Comparison of ENCODE assay signal across 8 mouse cellular contexts in the genomic region with DNA sequence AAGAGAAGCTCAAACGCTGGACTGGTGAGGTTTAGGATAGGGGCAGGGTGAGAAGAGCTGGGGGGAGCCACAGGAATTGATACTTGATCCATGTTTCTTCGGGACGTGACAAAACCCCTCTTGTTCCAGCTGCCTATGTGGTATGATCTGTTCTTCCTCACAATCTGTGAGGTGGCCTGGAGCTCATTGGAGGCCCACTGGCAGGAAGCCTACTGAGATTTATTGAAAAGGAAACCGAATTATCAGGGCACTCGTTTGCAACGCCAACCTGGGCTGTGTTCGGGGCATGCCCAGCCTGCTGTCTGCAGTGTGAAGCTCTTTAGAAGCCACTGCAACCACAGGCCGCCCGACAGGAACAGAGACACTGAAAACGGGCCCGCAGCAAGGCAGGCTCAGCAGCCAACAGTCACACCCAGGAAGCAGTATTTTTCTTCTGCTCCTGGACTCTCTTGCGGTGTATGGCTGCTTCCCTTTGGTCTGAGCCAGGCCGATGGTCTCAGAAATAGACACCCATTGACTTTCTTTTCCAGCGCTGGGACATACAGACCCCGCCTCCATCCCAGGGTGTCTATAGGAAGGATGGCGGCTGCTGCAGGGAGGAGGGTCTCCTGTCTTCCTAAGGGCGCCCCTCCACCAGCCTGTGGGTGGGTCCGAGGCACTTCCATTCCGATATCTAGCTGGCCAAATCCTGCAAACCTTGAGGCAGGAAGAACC. TPM values are rescaled to one million over a fixed set of nuclear protein-coding genes. Genes with fewer than 3 reads are reported as not detected.
DNase-seq lines count a peak whose midpoint lies in the region; ATAC-seq and TF ChIP-seq lines count a peak whose summit lies in the region.

No protein-coding gene starts in this region.

- TF ChIP-seq POLR2A in lung, adult 2 months (IDR thresholded peaks at IDR 0.05; ENCODE audit: borderline replicate concordance, extremely low read depth, low read depth, low read length) = peak; percentile 28; the same call in 1 of the 2 replicates

- peaks cover 12% of the 10 kb centered on the region for H3K36me3 ChIP-seq in limb, embryonic 15.5 days
- no peaks in the 10 kb centered on the region for H3K36me3 ChIP-seq in midbrain, postnatal 0 days (ENCODE audit: insufficient read depth, low read length)

- peak overlapping the region; percentile 83 for H3K4me3 ChIP-seq in lung, adult 2 months (replicated peaks; ENCODE audit: extremely low read depth, low read depth, low read length)
- H3K4me3 ChIP-seq in limb, embryonic 15.5 days = peak overlapping the region; percentile 70
- peak overlapping the region; percentile 60 for H3K4me3 ChIP-seq in midbrain, postnatal 0 days (ENCODE audit: low read depth, low read length)

- peaks cover 6% of the 10 kb centered on the region for H3K4me1 ChIP-seq in lung, adult 2 months (ENCODE audit: control insufficient read depth, insufficient read depth, low read length)
- H3K4me1 ChIP-seq in limb, embryonic 15.5 days = peaks cover 26% of the 10 kb centered on the region
- peaks cover 5% of the 10 kb centered on the region for H3K4me1 ChIP-seq in midbrain, postnatal 0 days (ENCODE audit: insufficient read depth, low read length)

- no peak for TF ChIP-seq CTCF in lung, adult 2 months (IDR thresholded peaks at IDR 0.05; ENCODE audit: insufficient read depth, low read length)
- TF ChIP-seq CTCF in midbrain, postnatal 0 days (IDR thresholded peaks at IDR 0.05) = no peak

- no peaks in the 10 kb centered on the region for H3K9me3 ChIP-seq in limb, embryonic 15.5 days
- H3K9me3 ChIP-seq in midbrain, postnatal 0 days (ENCODE audit: low read length) = no peaks in the 10 kb centered on the region

- peak overlapping the region; percentile 72 for H3K9ac ChIP-seq in limb, embryonic 15.5 days
- peak overlapping the region; percentile 93 for H3K9ac ChIP-seq in midbrain, postnatal 0 days (replicated peaks; ENCODE audit: low read length, poor library complexity, severe bottlenecking)

- DNase-seq in lung, adult 2 months = no peak
- no peak for DNase-seq in lung, postnatal 25 days (ENCODE audit: low spot score)
- peak; percentile 60 for DNase-seq in adipocyte (ENCODE audit: low spot score)
- DNase-seq in midbrain, postnatal 0 days (ENCODE audit: low spot score) = no peak
- peak; percentile 65 to 74 for DNase-seq in thymus, postnatal 36 days
- no peak for DNase-seq in left cerebral cortex, adult 11 months (ENCODE audit: low spot score)

- no peaks in the 10 kb centered on the region for H3K27me3 ChIP-seq in limb, embryonic 15.5 days
- H3K27me3 ChIP-seq in midbrain, postnatal 0 days (ENCODE audit: insufficient read depth, low read length) = no peaks in the 10 kb centered on the region

- 3% methylated on average over 19 of the region's 19 CpGs for WGBS in lung, adult 2 months
- 3% methylated on average over 19 of the region's 19 CpGs for WGBS in limb, embryonic 15.5 days
- WGBS in midbrain, postnatal 0 days = 10% methylated on average over 19 of the region's 19 CpGs

- peak overlapping the region; percentile 90 for H3K4me2 ChIP-seq in limb, embryonic 15.5 days
- peak overlapping the region; percentile 95 for H3K4me2 ChIP-seq in midbrain, postnatal 0 days (ENCODE audit: low read depth, low read length, poor library complexity, severe bottlenecking)

- H3K27ac ChIP-seq in limb, embryonic 15.5 days = peak overlapping the region; percentile 96
- peak overlapping the region; percentile 99 for H3K27ac ChIP-seq in midbrain, postnatal 0 days (ENCODE audit: low read depth, low read length)

- ATAC-seq in granulocyte monocyte progenitor cell, adult 5-6 weeks (replicated peaks; ENCODE audit: poor library complexity, severe bottlenecking) = peak; percentile 49
- ATAC-seq in limb, embryonic 15.5 days (ENCODE audit: insufficient number of reproducible peaks, low FRiP score, low TSS enrichment, low read depth) = peak; percentile 82
- ATAC-seq in midbrain, postnatal 0 days (ENCODE audit: low FRiP score) = peak; percentile 81

RNA-seq across cellular contexts. Expression of a gene that starts 0.6 kb away (rescaled TPM):
- 1.4 and 2.5 TPM in 2 replicates for polyA plus RNA-seq in lung, adult 2 months (2012; rRNA removed)
- 93.9 and 128 TPM in 2 replicates for total RNA-seq in granulocyte monocyte progenitor cell, adult 5-6 weeks (2014; fragmentation: Nextera tagmentation)
- total RNA-seq in granulocyte monocyte progenitor cell, adult 5-6 weeks (2017) = 200 and 221 TPM in 2 replicates
- polyA plus RNA-seq in limb, embryonic 15.5 days (2015; fragmentation: Nextera tagmentation; extraction: Ambion mirVana) = 240 and 254 TPM in 2 replicates
- 3.2 and 6.0 TPM in 2 replicates for total RNA-seq in midbrain, postnatal 0 days (2014; rRNA removed)
- 13.1 and 13.2 TPM in 2 replicates for polyA plus RNA-seq in midbrain, postnatal 0 days (2015; fragmentation: Nextera tagmentation; extraction: Ambion mirVana)

RNA-seq across cellular contexts. Expression of a gene that starts 12.1 kb away (rescaled TPM):
- polyA plus RNA-seq in lung, adult 2 months (2012; rRNA removed) = not detected in 2 replicates
- not detected in 2 replicates for total RNA-seq in granulocyte monocyte progenitor cell, adult 5-6 weeks (2014; fragmentation: Nextera tagmentation)
- not detected in 2 replicates for total RNA-seq in granulocyte monocyte progenitor cell, adult 5-6 weeks (2017)
- not detected in 2 replicates for polyA plus RNA-seq in limb, embryonic 15.5 days (2015; fragmentation: Nextera tagmentation; extraction: Ambion mirVana)
- total RNA-seq in midbrain, postnatal 0 days (2014; rRNA removed) = 0.16 TPM in 1 of 2 replicates, not detected in the other
- not detected in 2 replicates for polyA plus RNA-seq in midbrain, postnatal 0 days (2015; fragmentation: Nextera tagmentation; extraction: Ambion mirVana)

RNA-seq across cellular contexts. Expression of a gene that starts 22.5 kb away (rescaled TPM):
- 7.3 and 11.5 TPM in 2 replicates for polyA plus RNA-seq in lung, adult 2 months (2012; rRNA removed)
- 198 and 208 TPM in 2 replicates for total RNA-seq in granulocyte monocyte progenitor cell, adult 5-6 weeks (2014; fragmentation: Nextera tagmentation)
- total RNA-seq in granulocyte monocyte progenitor cell, adult 5-6 weeks (2017) = 90.8 and 105 TPM in 2 replicates
- 119 and 134 TPM in 2 replicates for polyA plus RNA-seq in limb, embryonic 15.5 days (2015; fragmentation: Nextera tagmentation; extraction: Ambion mirVana)
- total RNA-seq in midbrain, postnatal 0 days (2014; rRNA removed) = 6.3 and 8.8 TPM in 2 replicates
- polyA plus RNA-seq in midbrain, postnatal 0 days (2015; fragmentation: Nextera tagmentation; extraction: Ambion mirVana) = 6.0 and 6.5 TPM in 2 replicates

RNA-seq across cellular contexts. Expression of a gene that starts 22.7 kb away (rescaled TPM):
- 4.3 and 6.0 TPM in 2 replicates for polyA plus RNA-seq in lung, adult 2 months (2012; rRNA removed)
- total RNA-seq in granulocyte monocyte progenitor cell, adult 5-6 weeks (2014; fragmentation: Nextera tagmentation) = 7.5 and 9.0 TPM in 2 replicates
- total RNA-seq in granulocyte monocyte progenitor cell, adult 5-6 weeks (2017) = 1.4 and 1.9 TPM in 2 replicates
- polyA plus RNA-seq in limb, embryonic 15.5 days (2015; fragmentation: Nextera tagmentation; extraction: Ambion mirVana) = 4.6 and 4.9 TPM in 2 replicates
- 5.1 and 11.1 TPM in 2 replicates for total RNA-seq in midbrain, postnatal 0 days (2014; rRNA removed)
- polyA plus RNA-seq in midbrain, postnatal 0 days (2015; fragmentation: Nextera tagmentation; extraction: Ambion mirVana) = 9.1 and 10.4 TPM in 2 replicates

RNA-seq across cellular contexts. Expression of a gene that starts 24.9 kb away (rescaled TPM):
- polyA plus RNA-seq in lung, adult 2 months (2012; rRNA removed) = 11.7 and 15.5 TPM in 2 replicates
- 1.2 and 6.5 TPM in 2 replicates for total RNA-seq in granulocyte monocyte progenitor cell, adult 5-6 weeks (2014; fragmentation: Nextera tagmentation)
- 0.10 and 2.9 TPM in 2 replicates for total RNA-seq in granulocyte monocyte progenitor cell, adult 5-6 weeks (2017)
- 3.5 and 4.1 TPM in 2 replicates for polyA plus RNA-seq in limb, embryonic 15.5 days (2015; fragmentation: Nextera tagmentation; extraction: Ambion mirVana)
- total RNA-seq in midbrain, postnatal 0 days (2014; rRNA removed) = 3.8 and 4.2 TPM in 2 replicates
- polyA plus RNA-seq in midbrain, postnatal 0 days (2015; fragmentation: Nextera tagmentation; extraction: Ambion mirVana) = 3.0 and 3.5 TPM in 2 replicates

Comparison
In these comparisons a context has a peak if more than half of its experiments do, and no peak if none do; other contexts are left out.
1. DNase-seq: peak in adipocyte (single experiment) and thymus, postnatal 36 days (2 of 2); none in lung, adult 2 months (single experiment), lung, postnatal 25 days (single experiment), midbrain, postnatal 0 days (single experiment) and left cerebral cortex, adult 11 months (single experiment).
2. RNA of a gene that starts 0.6 kb away (polyA plus RNA-seq): 240 to 254 TPM in limb, embryonic 15.5 days; 13.1 to 13.2 TPM in midbrain, postnatal 0 days and 1.4 to 2.5 TPM in lung, adult 2 months; every median in the first group is over 10 times any median in the second.
3. Peak in every context shown above with its lines, with median percentiles within 50 percentile points of each other: H3K4me3 ChIP-seq and ATAC-seq.